Mouse (Mus musculus) lung, adult 2 months (tissue): ENCODE measurements around the gene Rapgef3.

Experiments used
- CTCF ChIP-seq: fragments of 200-500 bp; IDR thresholded peaks from 2 replicates; pipeline ENCODE4 v1.5.1; 2011; ENCODE audit warnings: mild to moderate bottlenecking, low read length, control low read depth; ENCODE audit not compliant: insufficient read depth
- POLR2A ChIP-seq: fragments of 200-500 bp; IDR thresholded peaks from 2 replicates; pipeline ENCODE4 v1.6.1; 2011; ENCODE audit warnings: low read depth, mild to moderate bottlenecking, control low read depth, low read length, borderline replicate concordance; ENCODE audit errors: extremely low read depth

DNA sequence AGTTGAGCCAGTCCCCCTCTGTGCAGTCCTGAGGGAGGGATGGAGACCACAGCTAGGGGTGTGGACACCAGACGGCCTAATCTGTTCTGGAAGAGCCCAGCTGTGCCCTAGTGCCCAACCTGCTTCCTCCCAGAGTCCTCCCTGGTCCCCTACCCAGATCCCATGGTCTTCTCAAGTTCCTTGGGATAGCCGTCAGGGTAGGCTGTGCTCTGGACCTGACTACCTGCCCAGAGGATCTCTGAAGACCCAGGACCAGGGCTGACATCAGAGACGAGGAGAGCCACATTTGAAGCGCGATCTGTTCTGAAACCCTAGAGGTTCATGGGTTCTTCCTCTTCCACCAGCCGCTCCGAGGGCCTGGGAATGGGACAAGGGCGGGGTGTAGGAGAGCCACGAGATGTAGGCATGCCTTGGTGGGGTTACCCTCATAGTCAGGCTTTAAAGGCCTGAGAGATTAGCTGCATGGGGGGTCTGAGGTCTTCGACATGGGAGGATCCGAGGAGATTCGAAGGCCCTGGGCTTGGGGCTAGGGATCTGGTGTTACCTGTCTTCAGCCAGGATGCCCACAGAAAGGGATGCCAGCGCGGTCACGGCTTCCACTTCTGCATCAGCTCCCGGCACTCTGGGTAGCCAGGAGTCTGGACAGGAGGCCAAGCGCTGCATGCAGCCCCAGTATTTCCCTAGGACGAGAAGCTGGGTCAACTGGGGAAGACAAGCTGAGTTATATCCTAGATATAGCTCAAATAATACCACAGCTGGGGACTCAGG, 25.8 kb upstream of the Rapgef3 start:
- TF ChIP-seq CTCF (no peak), POLR2A (no peak)
